Mouse (Mus musculus) liver, postnatal 0 days (tissue): ENCODE measurements around the gene Zmynd10.

Source experiments
- CTCF ChIP-seq: sonication (generic); IDR thresholded peaks from 2 replicates; pipeline ENCODE4 v1.5.1; 2016; ENCODE audit warnings: antibody characterized with exemption, low read depth
- EP300 ChIP-seq: IDR thresholded peaks from 2 replicates; pipeline ENCODE4 v1.6.1; 2016; ENCODE audit warnings: antibody characterized with exemption, low read depth, mild to moderate bottlenecking

GRCm38 (mm10) chr9:107586504-107586903, 39.4 kb downstream of the Zmynd10 start:
- TF ChIP-seq EP300: no peak
- TF ChIP-seq CTCF: no peak
